Mouse (Mus musculus) kidney, embryonic 16.5 days (tissue): ENCODE measurements around the gene Cyp4f39. TPM values are rescaled to one million over a fixed set of nuclear protein-coding genes. Genes with fewer than 3 reads are reported as not detected.

Experiments
- ATAC-seq: fragments of 200-750 bp; cut with Nextera tagmentation; 2 replicates; pipeline ENCODE4 v1.8.0; 2017; ENCODE audit warnings: moderate TSS enrichment; ENCODE audit not compliant: low FRiP score, low TSS enrichment
- H3K27ac ChIP-seq: fragments of 300-500 bp; sonication (generic); 2 replicates; pipeline ENCODE4 v1.5.1; 2014; ENCODE audit warnings: low read length
- H3K27me3 ChIP-seq: fragments of 300-500 bp; sonication (generic); 2 replicates; pipeline ENCODE4 v1.6.1; 2014; ENCODE audit warnings: low read length, control low read depth, mixed read lengths; ENCODE audit not compliant: insufficient read depth
- H3K36me3 ChIP-seq: fragments of 300-500 bp; sonication (generic); 2 replicates; pipeline ENCODE4 v1.6.1; 2014; ENCODE audit warnings: low read length, control low read depth, mixed read lengths; ENCODE audit not compliant: insufficient read depth
- H3K4me1 ChIP-seq: fragments of 300-500 bp; sonication (generic); 2 replicates; pipeline ENCODE4 v1.6.1; 2014; ENCODE audit warnings: low read length, control low read depth, mixed read lengths; ENCODE audit not compliant: insufficient read depth
- H3K4me2 ChIP-seq: fragments of 300-500 bp; sonication (generic); replicated peaks from 2 replicates; pipeline ENCODE4 v1.6.1; 2014; ENCODE audit warnings: low read depth, low read length
- H3K4me3 ChIP-seq: fragments of 300-500 bp; sonication (generic); 2 replicates; pipeline ENCODE4 v1.5.1; 2014; ENCODE audit warnings: mild to moderate bottlenecking, low read length
- H3K9ac ChIP-seq: fragments of 300-500 bp; sonication (generic); replicated peaks from 2 replicates; pipeline ENCODE4 v1.6.1; 2014; ENCODE audit warnings: low read length
- H3K9me3 ChIP-seq: fragments of 300-500 bp; sonication (generic); 2 replicates; pipeline ENCODE4 v1.6.1; 2016; ENCODE audit warnings: low read length, control low read depth
- WGBS: fragments of 180-500 bp; shearing (Covaris S2); extraction: QIAGEN DNeasy Blood & Tissue Kit; methylation state at CpG from one replicate; pipeline ENCODE4 v1.1.7; 2014; 5-methylcytosine and 5-hydroxymethylcytosine counted together
- polyA plus RNA-seq: library from polyadenylated mRNA; unstranded; fragments of >200 nt; fragmentation: Nextera tagmentation; extraction: Ambion mirVana; gene quantifications from 2 replicates; pipeline ENCODE4 v1.2.1, GENCODE M21; 2015

Gene Cyp4f39
- 0.26 and 1.0 TPM in 2 replicates for polyA plus RNA-seq

- 2% methylated on average over 19 of the region's 19 CpGs for WGBS
- peak; percentile 67 for ATAC-seq
- no peak within 1 kb of the TSS for H3K9ac ChIP-seq
These were observed at the start of gene Cyp4f39 for GRCm38 (mm10) chr17:32452482-32452881. Cyp4f39 (plus strand) TSS chr17:32452723.

GRCm38 (mm10) chr17:32402779-32403157, 49.8 kb upstream of the Cyp4f39 start:
- no peaks in the 10 kb centered on the region for H3K4me1 ChIP-seq
- no peak overlapping the region for H3K4me2 ChIP-seq
- no peak overlapping the region for H3K4me3 ChIP-seq
- no peak for ATAC-seq
- H3K27me3 ChIP-seq: peaks cover 15% of the 10 kb centered on the region
- H3K9me3 ChIP-seq: no peaks in the 10 kb centered on the region
- WGBS: 71% methylated on average over 11 of the region's 11 CpGs
- no peak overlapping the region for H3K27ac ChIP-seq
- no peaks in the 10 kb centered on the region for H3K36me3 ChIP-seq
- H3K9ac ChIP-seq: no peak overlapping the region

More at GRCm38 (mm10) chr17:32452482-32452881, at the start of gene Cyp4f39:
- H3K4me2 ChIP-seq: peak within 1 kb of the TSS; percentile 54
- H3K4me3 ChIP-seq: peak within 1 kb of the TSS; percentile 36
- no peak within 1 kb of the TSS for H3K27ac ChIP-seq
- H3K9me3 ChIP-seq: peaks cover 6% of the 10 kb centered on the region; the same call in 1 of the 2 replicates
- 0 out of 2 replicates have a peak, but pooled peaks cover 2% of the 10 kb centered on the region for H3K27me3 ChIP-seq
- peaks cover 7% of the 10 kb centered on the region for H3K4me1 ChIP-seq
- no peaks in the 10 kb centered on the region for H3K36me3 ChIP-seq

GRCm38 (mm10) chr17:32403417-32403816, 49.1 kb upstream of the Cyp4f39 start, which contains the start of gene Rasal3:
Rasal3 (minus strand) TSS chr17:32403583.
- Histone ChIP-seq H3K36me3 (no peaks in the 10 kb centered on the region), H3K4me1 (no peaks in the 10 kb centered on the region), H3K27ac (no peak within 1 kb of the TSS), H3K4me3 (no peak within 1 kb of the TSS), H3K27me3 (peaks cover 9% of the 10 kb centered on the region), H3K4me2 (no peak within 1 kb of the TSS), H3K9me3 (no peaks in the 10 kb centered on the region), H3K9ac (no peak within 1 kb of the TSS)
- no peak for ATAC-seq
- 59% methylated on average over 8 of the region's 8 CpGs for WGBS

GRCm38 (mm10) chr17:32411898-32412297, 40.6 kb upstream of the Cyp4f39 start:
- 82% methylated on average over 6 of the region's 6 CpGs for WGBS
- H3K9me3 ChIP-seq: no peaks in the 10 kb centered on the region
- ATAC-seq: no peak
- H3K27me3 ChIP-seq: peaks cover 8% of the 10 kb centered on the region
- no peak overlapping the region for H3K4me3 ChIP-seq
- no peak overlapping the region for H3K27ac ChIP-seq
- no peak overlapping the region for H3K9ac ChIP-seq
- no peak overlapping the region for H3K4me2 ChIP-seq
- no peaks in the 10 kb centered on the region for H3K4me1 ChIP-seq
- no peaks in the 10 kb centered on the region for H3K36me3 ChIP-seq

GRCm38 (mm10) chr17:32415417-32416020, 37.0 kb upstream of the Cyp4f39 start:
- Histone ChIP-seq H3K27ac (no peak overlapping the region), H3K9ac (no peak overlapping the region), H3K4me3 (no peak overlapping the region), H3K4me1 (no peaks in the 10 kb centered on the region), H3K27me3 (peaks cover 8% of the 10 kb centered on the region), H3K36me3 (no peaks in the 10 kb centered on the region), H3K9me3 (no peaks in the 10 kb centered on the region), H3K4me2 (no peak overlapping the region)
- ATAC-seq: no peak
- 40% methylated on average over 24 of the region's 24 CpGs for whole genome bisulfite sequencing

- no peak overlapping the region for H3K4me2 ChIP-seq
- H3K36me3 ChIP-seq: no peaks in the 10 kb centered on the region
- no peaks in the 10 kb centered on the region for H3K4me1 ChIP-seq
- WGBS: 91% methylated on average over 14 of the region's 14 CpGs
- H3K27ac ChIP-seq: no peak overlapping the region
- H3K4me3 ChIP-seq: no peak overlapping the region
- ATAC-seq: no peak
- H3K9ac ChIP-seq: no peak overlapping the region
- no peaks in the 10 kb centered on the region for H3K9me3 ChIP-seq
- H3K27me3 ChIP-seq: peaks cover 8% of the 10 kb centered on the region
These were observed 35.8 kb upstream of the Cyp4f39 start for GRCm38 (mm10) chr17:32416771-32417170.

- H3K4me3 ChIP-seq: no peak overlapping the region
- no peak overlapping the region for H3K9ac ChIP-seq
- H3K4me1 ChIP-seq: no peaks in the 10 kb centered on the region
- no peak overlapping the region for H3K4me2 ChIP-seq
- H3K27me3 ChIP-seq: peaks cover 8% of the 10 kb centered on the region
- H3K36me3 ChIP-seq: no peaks in the 10 kb centered on the region
- H3K27ac ChIP-seq: no peak overlapping the region
- H3K9me3 ChIP-seq: no peaks in the 10 kb centered on the region
- 57% methylated on average over 2 of the region's 2 CpGs for WGBS
- no peak for ATAC-seq
These were observed 32.5 kb upstream of the Cyp4f39 start for GRCm38 (mm10) chr17:32419989-32420388.

- H3K4me2 ChIP-seq: no peak overlapping the region
- peaks cover 3% of the 10 kb centered on the region for H3K27me3 ChIP-seq
- H3K27ac ChIP-seq: no peak overlapping the region
- ATAC-seq: no peak
- H3K36me3 ChIP-seq: no peaks in the 10 kb centered on the region
- no peak overlapping the region for H3K4me3 ChIP-seq
- no peaks in the 10 kb centered on the region for H3K9me3 ChIP-seq
- no peak overlapping the region for H3K9ac ChIP-seq
- WGBS: 62% methylated on average over 8 of the region's 8 CpGs
- H3K4me1 ChIP-seq: no peaks in the 10 kb centered on the region
These were observed 31.7 kb upstream of the Cyp4f39 start for GRCm38 (mm10) chr17:32420781-32421180.

GRCm38 (mm10) chr17:32424034-32424433, 28.5 kb upstream of the Cyp4f39 start, which contains the start of gene Pglyrp2:
Pglyrp2 (minus strand) TSS chr17:32424167.
- H3K9me3 ChIP-seq: no peaks in the 10 kb centered on the region

GRCm38 (mm10) chr17:32426610-32427009, 25.9 kb upstream of the Cyp4f39 start:
- H3K9ac ChIP-seq: no peak overlapping the region
- H3K4me2 ChIP-seq: no peak overlapping the region
- 0 out of 2 replicates have a peak, but pooled peaks cover 3% of the 10 kb centered on the region for H3K27me3 ChIP-seq
- H3K4me3 ChIP-seq: no peak overlapping the region
- H3K36me3 ChIP-seq: no peaks in the 10 kb centered on the region
- H3K9me3 ChIP-seq: no peaks in the 10 kb centered on the region
- no peak overlapping the region for H3K27ac ChIP-seq
- H3K4me1 ChIP-seq: no peaks in the 10 kb centered on the region
- no peak for ATAC-seq

More at GRCm38 (mm10) chr17:32424034-32424433, 28.5 kb upstream of the Cyp4f39 start, which contains the start of gene Pglyrp2:
- H3K27ac ChIP-seq: no peak within 1 kb of the TSS
- ATAC-seq: no peak
- no peak within 1 kb of the TSS for H3K4me2 ChIP-seq
- no peak within 1 kb of the TSS for H3K4me3 ChIP-seq
- 85% methylated on average over 2 of the region's 2 CpGs for whole genome bisulfite sequencing
- H3K36me3 ChIP-seq: no peaks in the 10 kb centered on the region
- no peak within 1 kb of the TSS for H3K9ac ChIP-seq
- no peaks in the 10 kb centered on the region for H3K4me1 ChIP-seq
- 0 out of 2 replicates have a peak, but pooled peaks cover 3% of the 10 kb centered on the region for H3K27me3 ChIP-seq
